Mouse (Mus musculus) kidney, adult 2 months (tissue): Measurements from ENCODE around the gene Gm10999. TPM values are rescaled to one million over a fixed set of nuclear protein-coding genes. Genes with fewer than 3 reads are reported as not detected.
"Not testable (repeated sequence)": the region's sequence is repeated elsewhere in the genome, so short reads cannot be mapped to it uniquely, and the experiment has no call there.

ENCODE experiments used
- DNase-seq: peaks from one replicate; pipeline ENCODE4 v3.0.0; 2021
- H3K27ac ChIP-seq: fragments of 200-500 bp; 2 replicates; pipeline ENCODE4 v1.5.1; 2012; ENCODE audit warnings: low read depth, low read length, control low read depth, inconsistent platforms; ENCODE audit not compliant: insufficient read depth
- H3K27me3 ChIP-seq: fragments of 200-500 bp; replicated peaks from 2 replicates; pipeline ENCODE4 v1.6.1; 2012; ENCODE audit warnings: mild to moderate bottlenecking, moderate library complexity, low read length, inconsistent platforms; ENCODE audit not compliant: control insufficient read depth, insufficient read depth
- H3K36me3 ChIP-seq: fragments of 200-500 bp; 2 replicates; pipeline ENCODE4 v1.6.1; 2012; ENCODE audit warnings: mild to moderate bottlenecking, moderate library complexity, low read length, inconsistent platforms; ENCODE audit not compliant: control insufficient read depth, insufficient read depth
- H3K4me1 ChIP-seq: fragments of 200-500 bp; 2 replicates; pipeline ENCODE4 v1.6.1; 2011; ENCODE audit warnings: low read length; ENCODE audit not compliant: control insufficient read depth, insufficient read depth
- H3K4me3 ChIP-seq: fragments of 200-500 bp; 2 replicates; pipeline ENCODE4 v1.5.1; 2011; ENCODE audit warnings: mild to moderate bottlenecking, low read depth, low read length, control low read depth; ENCODE audit not compliant: insufficient read depth
- CTCF ChIP-seq: fragments of 200-500 bp; conservative IDR thresholded peaks from 2 replicates; pipeline ENCODE4 v1.5.1; 2011; ENCODE audit warnings: low read depth, mild to moderate bottlenecking, control low read depth, low read length, moderate library complexity, mixed read lengths; ENCODE audit not compliant: insufficient read depth, insufficient read length
- POLR2A ChIP-seq: fragments of 200-500 bp; IDR thresholded peaks from one replicate; pipeline ENCODE4 v1.6.1; 2011; ENCODE audit warnings: low read depth, low read length, control low read depth
- WGBS: fragments of 180-500 bp; shearing (Covaris S2); methylation state at CpG from one replicate; pipeline ENCODE4 v1.1.7; 2018; 5-methylcytosine and 5-hydroxymethylcytosine counted together
- polyA plus RNA-seq: library from polyadenylated mRNA; depleted of rRNA; stranded (reverse); fragments of >200 nt; gene quantifications from 2 replicates; pipeline ENCODE4 v1.2.3, GENCODE M21; 2012; rRNA removed

Gm10999 gene
- not detected in 2 replicates for polyA plus RNA-seq

GRCm38 (mm10) chr8:129131561-129131960 lies at the start of gene Gm10999:
Gene Gm10999 (minus strand): TSS chr8:129131661.
- Histone ChIP-seq H3K27ac (no peak within 1 kb of the TSS), H3K36me3 (no peaks in the 10 kb centered on the region), H3K4me3 (no peak within 1 kb of the TSS), H3K4me1 (no peaks in the 10 kb centered on the region), H3K27me3 (no peaks in the 10 kb centered on the region)
- 59% methylated on average over 1 of the region's 1 CpGs for WGBS
- DNase-seq, result no peak
- TF ChIP-seq POLR2A (no peak), CTCF (no peak)

GRCm38 (mm10) chr8:129133475-129133874 lies 2.0 kb upstream of the Gm10999 start:
- Histone ChIP-seq H3K36me3 (no peaks in the 10 kb centered on the region), H3K4me3 (no peak overlapping the region), H3K27me3 (no peaks in the 10 kb centered on the region), H3K4me1 (no peaks in the 10 kb centered on the region), H3K27ac (no peak overlapping the region)
- DNase-seq, result no peak
- TF ChIP-seq POLR2A, result no peak

GRCm38 (mm10) chr8:129115761-129116160 lies 15.7 kb downstream of the Gm10999 start:
- WGBS, result 60% methylated on average over 3 of the region's 3 CpGs
- not testable (repeated sequence) for H3K27me3 ChIP-seq, H3K27ac ChIP-seq, H3K36me3 ChIP-seq, H3K4me3 ChIP-seq, DNase-seq, H3K4me1 ChIP-seq

Other genes starting within 250 kb of the Gm10999 start
- gene Ccdc7a, start 66.1 kb downstream of the Gm10999 start, polyA plus RNA-seq, result not detected in 2 replicates
- not detected in 2 replicates for gene Ccdc7b, start 64.5 kb downstream of the Gm10999 start, polyA plus RNA-seq
- 1.5 and 3.4 TPM in 2 replicates for gene 2610044O15Rik8, start 102.7 kb upstream of the Gm10999 start, polyA plus RNA-seq